Mouse (Mus musculus) erythroblast, embryonic 14.5 days (primary cell): ENCODE measurements around the gene Rhog.

Source experiments
- GATA1 ChIP-seq: IDR thresholded peaks from 2 replicates; pipeline ENCODE4 v1.6.1; 2012; ENCODE audit warnings: low read length, inconsistent platforms, mixed read lengths
- TAL1 ChIP-seq: IDR thresholded peaks from 3 replicates; pipeline ENCODE4 v1.6.1; 2012; ENCODE audit warnings: low read length, inconsistent platforms, mixed read lengths

GRCm38 (mm10) chr7:102209756-102210721 is 45.8 kb downstream of the Rhog start, which contains the start of the genes Nup98 and Pgap2:
- TF ChIP-seq GATA1 (no peak), TAL1 (no peak)
